Mouse (Mus musculus): ENCODE measurements around the gene Nsun4.

GRCm38 (mm10) chr4:116059012-116059726, 5.5 kb upstream of the Nsun4 start:
- TF ChIP-seq TAL1 (IDR thresholded peaks at IDR 0.05; ENCODE audit: low read length) (no peak), GATA1 (IDR thresholded peaks at IDR 0.05; ENCODE audit: low read length) (no peak)
